Mouse (Mus musculus): Measurements from ENCODE around the gene Rundc3a.

- TF ChIP-seq POLR2A (IDR thresholded peaks at IDR 0.05; ENCODE audit: insufficient read depth, low read depth, low read length) (no peak), CTCF (IDR thresholded peaks at IDR 0.05) (no peak)
Measured at GRCm38 (mm10) chr11:102365699-102366098, 27.5 kb upstream of the Rundc3a start.
